Mouse (Mus musculus): ENCODE data around the gene Arid3a.

- no peak for TF ChIP-seq CTCF (IDR thresholded peaks at IDR 0.05)
- TF ChIP-seq POLR2A (IDR thresholded peaks at IDR 0.05; ENCODE audit: insufficient read depth, low read depth, low read length) = no peak
- no peak for TF ChIP-seq EP300 (IDR thresholded peaks at IDR 0.05; ENCODE audit: insufficient read depth, low read depth, low read length)
Observed at GRCm38 (mm10) chr10:79914131-79914947, 12.5 kb upstream of the Arid3a start.
